Mouse (Mus musculus) embryonic fibroblast, embryonic 13.5 days (primary cell): ENCODE data around the gene Sema5b.
"Not testable (repeated sequence)": the region's sequence is repeated elsewhere in the genome, so short reads cannot be mapped to it uniquely, and the experiment has no call there.

ENCODE experiments used
- CTCF ChIP-seq: IDR thresholded peaks from 2 replicates; pipeline ENCODE4 v1.5.1; 2011; ENCODE audit warnings: mild to moderate bottlenecking, control low read depth, low read length, moderate library complexity, borderline replicate concordance; ENCODE audit not compliant: insufficient read depth
- POLR2A ChIP-seq: IDR thresholded peaks from 2 replicates; pipeline ENCODE4 v1.6.1; 2011; ENCODE audit warnings: low read depth, mild to moderate bottlenecking, control low read depth, low read length, moderate library complexity

GRCm38 (mm10) chr16:35565601-35566000 lies 24.7 kb downstream of the Sema5b start:
- not testable (repeated sequence) for TF ChIP-seq CTCF, POLR2A
